Mouse (Mus musculus) liver, postnatal 0 days (tissue): Measurements from ENCODE around the gene Stx12.

Source experiments
- CTCF ChIP-seq: sonication (generic); IDR thresholded peaks from 2 replicates; pipeline ENCODE4 v1.5.1; 2016; ENCODE audit warnings: antibody characterized with exemption, low read depth
- EP300 ChIP-seq: IDR thresholded peaks from 2 replicates; pipeline ENCODE4 v1.6.1; 2016; ENCODE audit warnings: antibody characterized with exemption, low read depth, mild to moderate bottlenecking

DNA sequence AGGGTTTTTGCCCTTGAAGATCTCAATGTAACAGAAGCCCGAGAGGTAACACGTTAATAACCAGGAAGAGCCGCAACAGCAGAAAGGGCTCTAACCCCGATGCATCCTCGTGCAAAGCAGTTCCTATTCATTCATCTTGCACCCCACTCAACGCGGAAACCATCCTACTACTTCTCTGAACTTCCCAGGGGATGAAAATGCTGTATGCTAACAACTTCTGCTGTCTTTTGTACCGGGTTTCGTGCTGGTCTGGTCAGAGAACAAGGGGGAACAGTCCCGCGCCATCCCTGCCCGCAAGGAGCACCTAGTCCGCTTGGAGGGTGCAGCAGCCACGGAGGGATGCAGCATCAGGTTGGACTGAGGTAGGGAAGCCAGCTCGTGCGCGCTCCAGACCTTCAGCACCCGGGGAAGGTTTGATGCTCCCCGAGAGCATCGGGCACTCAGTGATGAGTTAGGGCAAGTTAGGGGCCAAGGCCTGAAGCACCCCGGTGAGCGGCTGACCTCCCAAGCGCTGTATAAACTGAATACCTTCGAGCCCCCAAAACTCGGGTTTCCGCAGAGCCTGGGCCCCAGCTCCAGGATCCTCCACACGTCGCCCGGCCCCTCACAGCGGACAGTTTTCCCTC, 41.9 kb downstream of the Stx12 start:
- TF ChIP-seq CTCF (no peak), EP300 (no peak)
